ENCODE assay signal across 9 mouse cellular contexts in the genomic region with DNA sequence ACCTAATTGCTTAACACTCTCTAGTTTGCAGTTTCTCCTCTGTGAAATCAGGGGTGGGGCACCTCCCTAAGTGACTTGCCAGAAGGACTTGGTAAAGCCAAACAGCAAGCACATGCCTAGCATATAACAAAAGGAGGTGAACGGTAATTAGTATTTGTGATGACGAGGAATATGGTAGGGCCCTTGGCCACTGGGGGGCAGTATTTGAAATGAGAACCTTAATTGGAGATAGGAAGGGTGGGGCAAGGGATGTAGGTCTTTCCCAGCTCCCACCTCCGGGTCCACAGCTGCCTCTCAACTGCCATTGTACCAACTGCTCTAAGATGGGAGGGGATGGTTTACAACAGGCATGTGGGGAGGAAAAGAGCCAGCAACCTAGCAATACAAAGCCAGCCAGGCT. TPM values are rescaled to one million over a fixed set of nuclear protein-coding genes. Genes with fewer than 3 reads are reported as not detected.
A peak's percentile ranks its signal among the peaks of the same experiment; 100 is the strongest.
DNase-seq lines count a peak whose midpoint lies in the region; ATAC-seq and TF ChIP-seq lines count a peak whose summit lies in the region.
"Had no signal": no experiment of that assay in that cellular context is flagged by ENCODE, and none has a peak within 500 bp of the region (broad histone marks: within the 10 kb centered on the region; RNA-seq: fewer than 3 reads in every experiment).

No protein-coding gene starts in this region.

- no peaks in the 10 kb centered on the region for H3K4me1 ChIP-seq in kidney, embryonic 16.5 days (ENCODE audit: insufficient read depth, low read length)
- no peaks in the 10 kb centered on the region for H3K4me1 ChIP-seq in lung, adult 2 months (ENCODE audit: control insufficient read depth, insufficient read depth, low read length)

- ATAC-seq in frontal cortex, adult (ENCODE audit: low TSS enrichment), result peak; percentile 65
- ATAC-seq in kidney, embryonic 16.5 days (ENCODE audit: low FRiP score, low TSS enrichment), result peak; percentile 51; the same call in 1 of the 2 replicates

- H3K9me3 ChIP-seq in kidney, embryonic 16.5 days (ENCODE audit: low read length), result no peaks in the 10 kb centered on the region
- H3K9me3 ChIP-seq: stomach, embryonic 15.5 days had no signal

- no peaks in the 10 kb centered on the region for H3K27me3 ChIP-seq in kidney, embryonic 16.5 days (ENCODE audit: insufficient read depth, low read length)
- H3K27me3 ChIP-seq: stomach, embryonic 15.5 days had no signal

- H3K4me2 ChIP-seq in kidney, embryonic 16.5 days (replicated peaks; ENCODE audit: low read depth, low read length), result no peak overlapping the region
- H3K4me2 ChIP-seq: stomach, embryonic 15.5 days had no signal

- H3K27ac ChIP-seq in kidney, embryonic 16.5 days (ENCODE audit: low read length), result no peak overlapping the region
- H3K27ac ChIP-seq: stomach, embryonic 15.5 days had no signal

- H3K4me3 ChIP-seq in kidney, embryonic 16.5 days (ENCODE audit: low read length), result no peak overlapping the region
- H3K4me3 ChIP-seq in lung, adult 2 months (replicated peaks; ENCODE audit: extremely low read depth, low read depth, low read length), result no peak overlapping the region
- H3K4me3 ChIP-seq: stomach, embryonic 15.5 days had no signal

- TF ChIP-seq POLR2A in lung, adult 2 months (IDR thresholded peaks at IDR 0.05; ENCODE audit: borderline replicate concordance, extremely low read depth, low read depth, low read length), result no peak

- no peak overlapping the region for H3K9ac ChIP-seq in kidney, embryonic 16.5 days (replicated peaks; ENCODE audit: low read length)
- H3K9ac ChIP-seq: stomach, embryonic 15.5 days had no signal

- 36% methylated on average over 3 of the region's 3 CpGs for WGBS in kidney, embryonic 16.5 days
- 13% methylated on average over 3 of the region's 3 CpGs for WGBS in lung, adult 2 months

- DNase-seq in frontal cortex, postnatal 10 days (ENCODE audit: low spot score in 2 of 2), result no peak
- peak; percentile 10 for DNase-seq in CD4-positive helper T cell, adult 2 months (ENCODE audit: low read depth, low spot score)
- peak; percentile 20 for DNase-seq in c-Kit-positive CD71-positive TER-119-negative erythroid progenitor cells, embryonic 14.5 days (ENCODE audit: low read depth)
- DNase-seq in frontal cortex, postnatal 36 days (ENCODE audit: low spot score in 2 of 2), result peak; percentile 17 to 33
- peak; percentile 40 for DNase-seq in lung, adult 2 months
- DNase-seq in spleen, postnatal 36 days (ENCODE audit: low spot score in 2 of 2), result peak; percentile 5 to 21

- H3K36me3 ChIP-seq in kidney, embryonic 16.5 days (ENCODE audit: insufficient read depth, low read length), result no peaks in the 10 kb centered on the region
- H3K36me3 ChIP-seq: stomach, embryonic 15.5 days had no signal

- peak; percentile 26; the same call in 1 of the 2 replicates for TF ChIP-seq CTCF in lung, adult 2 months (IDR thresholded peaks at IDR 0.05; ENCODE audit: insufficient read depth, low read length)

RNA-seq across cellular contexts. Expression of a gene that starts 2.5 kb away (rescaled TPM):
- polyA plus RNA-seq in kidney, embryonic 16.5 days (2015; fragmentation: Nextera tagmentation; extraction: Ambion mirVana), result 0.54 and 0.80 TPM in 2 replicates
- 0.07 and 0.10 TPM in 2 replicates for polyA plus RNA-seq in lung, adult 2 months (2012; rRNA removed)

RNA-seq across cellular contexts. Expression of a gene that starts 42.2 kb away (rescaled TPM):
- 0.35 TPM in 1 of 2 replicates, not detected in the other for polyA plus RNA-seq in kidney, embryonic 16.5 days (2015; fragmentation: Nextera tagmentation; extraction: Ambion mirVana)
- polyA plus RNA-seq in lung, adult 2 months (2012; rRNA removed), result 0.14 and 0.27 TPM in 2 replicates

Comparison
In these comparisons a context has a peak if more than half of its experiments do, and no peak if none do; other contexts are left out.
1. DNase-seq: peak in CD4-positive helper T cell, adult 2 months (single experiment), c-Kit-positive CD71-positive TER-119-negative erythroid progenitor cells, embryonic 14.5 days (single experiment), frontal cortex, postnatal 36 days (2 of 2), lung, adult 2 months (single experiment) and spleen, postnatal 36 days (2 of 2); none in frontal cortex, postnatal 10 days (0 of 2).